Mouse (Mus musculus) megakaryocyte progenitor cell, adult 5-6 weeks (primary cell): ENCODE results near the gene Zfy1. TPM values are rescaled to one million over a fixed set of nuclear protein-coding genes. Genes with fewer than 3 reads are reported as not detected.
"Not testable (repeated sequence)": the region's sequence is repeated elsewhere in the genome, so short reads cannot be mapped to it uniquely, and the experiment has no call there.

Experiments used
- ATAC-seq: replicated peaks from 2 replicates; pipeline ENCODE4 v1.8.0; 2016; ENCODE audit warnings: mild to moderate bottlenecking, moderate TSS enrichment, inconsistent platforms; ENCODE audit not compliant: poor library complexity
- total RNA-seq, 2 experiments: library from RNA; stranded (forward) in 1 of 2; stranded (reverse) in 1 of 2; fragments of 157-497, 149-512 nt in 1 of 2; fragments of 200-1000 nt in 1 of 2; gene quantifications; 2 replicates each; pipeline versions ENCODE4 v1.2.3 to v1.2.4; 2015 to 2017

Gene Zfy1
- not detected in 2 replicates for total RNA-seq (2015)
- total RNA-seq (2017): not detected in 2 replicates

GRCm38 (mm10) chrY:797309-797708 lies at the start of gene Zfy1:
Gene Zfy1 (minus strand): TSS chrY:797409.
- ATAC-seq: not testable (repeated sequence)

- ATAC-seq: no peak
Measured at GRCm38 (mm10) chrY:818396-818795, 21.2 kb upstream of the Zfy1 start, which contains the start of gene Uba1y. Gene Uba1y (plus strand): TSS chrY:818649.

- no peak for ATAC-seq
Measured at GRCm38 (mm10) chrY:808991-809661, 11.9 kb upstream of the Zfy1 start.

Other genes with a start within 250 kb of the Zfy1 start
- not detected in 2 replicates for gene Uba1y, start 21.2 kb upstream of the Zfy1 start, total RNA-seq (2015)
- not detected in 2 replicates for gene Uba1y, start 21.2 kb upstream of the Zfy1 start, total RNA-seq (2017)
- gene Kdm5d, start 100.4 kb upstream of the Zfy1 start, total RNA-seq (2015): 10.8 and 16.9 TPM in 2 replicates
- 18.2 and 22.8 TPM in 2 replicates for gene Kdm5d, start 100.4 kb upstream of the Zfy1 start, total RNA-seq (2017)
- 92.8 and 101 TPM in 2 replicates for gene Eif2s3y, start 213.1 kb upstream of the Zfy1 start, total RNA-seq (2015)
- gene Eif2s3y, start 213.1 kb upstream of the Zfy1 start, total RNA-seq (2017): 127 and 142 TPM in 2 replicates